ENCODE assay signal across 8 mouse cellular contexts in the genomic region with DNA sequence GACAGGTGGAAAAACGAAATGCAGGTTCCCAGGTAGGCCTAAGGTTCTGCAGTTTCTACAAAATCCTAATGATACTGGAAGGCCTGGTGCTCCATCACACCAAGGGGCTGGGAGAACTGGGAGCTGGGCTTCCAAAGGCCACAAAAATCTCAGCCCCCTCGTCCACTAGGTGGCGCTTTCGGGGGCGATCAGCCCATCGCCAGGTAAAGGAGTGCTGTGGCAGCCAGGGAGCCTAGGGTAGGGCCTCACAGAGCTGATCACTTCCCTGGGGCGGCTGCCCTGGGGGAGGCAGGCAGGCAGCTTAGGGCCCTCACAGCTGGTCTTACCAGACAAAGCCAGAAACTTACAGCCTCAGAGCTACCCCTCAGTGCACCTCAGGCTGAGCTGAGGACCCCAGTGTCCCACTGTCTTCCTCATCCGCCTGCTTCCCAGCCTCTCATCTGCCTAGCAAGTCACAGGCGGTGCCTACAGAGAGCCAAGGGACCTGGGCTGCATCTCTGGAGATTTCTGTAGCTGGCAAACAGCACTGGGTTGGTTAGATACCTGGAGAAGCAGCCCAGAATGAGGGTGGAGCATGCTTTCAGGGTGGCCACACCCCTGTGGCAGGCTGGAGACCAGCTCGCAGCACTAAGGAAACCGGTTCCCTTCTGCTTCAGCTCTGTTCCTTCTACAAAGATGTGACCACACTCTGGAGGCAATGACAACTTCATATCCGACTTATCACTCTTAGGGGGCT. TPM values are rescaled to one million over a fixed set of nuclear protein-coding genes. Genes with fewer than 3 reads are reported as not detected.
DNase-seq lines count a peak whose midpoint lies in the region; ATAC-seq and TF ChIP-seq lines count a peak whose summit lies in the region.

No protein-coding gene starts in this region.

- H3K36me3 ChIP-seq in midbrain, embryonic 10.5 days, result no peaks in the 10 kb centered on the region
- no peaks in the 10 kb centered on the region for H3K36me3 ChIP-seq in midbrain, embryonic 15.5 days (replicated peaks)

- peaks cover 100% of the 10 kb centered on the region for H3K27me3 ChIP-seq in midbrain, embryonic 10.5 days (ENCODE audit: low read depth, poor library complexity, severe bottlenecking)
- H3K27me3 ChIP-seq in midbrain, embryonic 15.5 days (replicated peaks), result peaks cover 72% of the 10 kb centered on the region

- peaks cover 23% of the 10 kb centered on the region for H3K4me1 ChIP-seq in midbrain, embryonic 10.5 days
- peaks cover 4% of the 10 kb centered on the region; the same call in 1 of the 2 replicates for H3K4me1 ChIP-seq in midbrain, embryonic 15.5 days
- H3K4me1 ChIP-seq in bone marrow macrophage, adult 2 months (ENCODE audit: control insufficient read depth, insufficient read depth, low read length), result no peaks in the 10 kb centered on the region

- H3K27ac ChIP-seq in midbrain, embryonic 10.5 days (replicated peaks), result no peak overlapping the region
- H3K27ac ChIP-seq in midbrain, embryonic 15.5 days, result no peak overlapping the region
- H3K27ac ChIP-seq in bone marrow macrophage, adult 2 months (ENCODE audit: insufficient read depth, low read depth, low read length), result no peak overlapping the region

- H3K9ac ChIP-seq in midbrain, embryonic 15.5 days, result no peak overlapping the region

- no peaks in the 10 kb centered on the region for H3K9me3 ChIP-seq in midbrain, embryonic 10.5 days (replicated peaks)
- no peaks in the 10 kb centered on the region for H3K9me3 ChIP-seq in midbrain, embryonic 15.5 days

- H3K4me3 ChIP-seq in midbrain, embryonic 10.5 days, result no peak overlapping the region
- H3K4me3 ChIP-seq in midbrain, embryonic 15.5 days, result no peak overlapping the region
- no peak overlapping the region for H3K4me3 ChIP-seq in bone marrow macrophage, adult 2 months (ENCODE audit: insufficient read depth, low read length)

- H3K4me2 ChIP-seq in midbrain, embryonic 15.5 days, result no peak overlapping the region

- ATAC-seq in midbrain, embryonic 15.5 days (replicated peaks), result no peak

- TF ChIP-seq POLR2A in bone marrow macrophage, adult 2 months (IDR thresholded peaks at IDR 0.05; ENCODE audit: borderline replicate concordance, low read depth, low read length), result no peak

- peak; percentile 60 for TF ChIP-seq CTCF in bone marrow macrophage, adult 2 months (IDR thresholded peaks at IDR 0.05; ENCODE audit: low read depth, low read length)

- DNase-seq in cerebellum, postnatal 25 days, result peak; percentile 33 to 68
- DNase-seq in cerebellum, adult 11-12 months, result no peak
- DNase-seq in midbrain, embryonic 10.5 days (ENCODE audit: low spot score), result peak; percentile 54
- peak; percentile 51 for DNase-seq in forelimb bud, embryonic 11.5 days (ENCODE audit: low read depth, low spot score)
- peak; percentile 28 for DNase-seq in lung, postnatal 25 days (ENCODE audit: low spot score)
- peak; percentile 38 for DNase-seq in urinary bladder, adult 2 months (ENCODE audit: low spot score)

- WGBS in midbrain, embryonic 10.5 days, result 16% methylated on average over 12 of the region's 12 CpGs
- WGBS in midbrain, embryonic 15.5 days, result 17% methylated on average over 12 of the region's 12 CpGs

RNA-seq across cellular contexts. Expression of a gene that starts 20.5 kb away (rescaled TPM):
- 0.12 and 0.22 TPM in 2 replicates for polyA plus RNA-seq in midbrain, embryonic 10.5 days (2016; fragmentation: Nextera tagmentation; extraction: Ambion mirVana)
- polyA plus RNA-seq in midbrain, embryonic 15.5 days (2015; fragmentation: Nextera tagmentation; extraction: Ambion mirVana), result 0.27 and 0.40 TPM in 2 replicates
- polyA plus RNA-seq in bone marrow macrophage, adult 2 months (2012; ENCODE audit: insufficient read depth, insufficient read length, missing spikeins), result not detected in 2 replicates
- polyA plus RNA-seq in urinary bladder, adult 2 months (2012; rRNA removed), result 0.23 and 0.38 TPM in 2 replicates
